Mouse (Mus musculus): Measurements from ENCODE around the gene Acvr1. TPM values are rescaled to one million over a fixed set of nuclear protein-coding genes. Genes with fewer than 3 reads are reported as not detected.

The Acvr1 gene
- polyA plus RNA-seq, 1 experiment from 2014 or later, result 9.4 TPM

GRCm38 (mm10) chr2:58447001-58447400, 120.0 kb downstream of the Acvr1 start:
- Histone ChIP-seq H3K9me3 (no peaks in the 10 kb centered on the region), H3K27ac (no peak overlapping the region), H3K4me1 (0 out of 2 replicates have a peak, but pooled peaks cover 4% of the 10 kb centered on the region), H3K27me3 (ENCODE audit: insufficient read depth, poor library complexity, severe bottlenecking) (no peaks in the 10 kb centered on the region), H3K4me3 (no peak overlapping the region), H3K36me3 (peaks cover 29% of the 10 kb centered on the region)
- no peak for DNase-seq (ENCODE audit: low spot score)
- 95% methylated on average over 15 of the region's 15 CpGs for WGBS

- Histone ChIP-seq H3K9me3 (no peaks in the 10 kb centered on the region), H3K27ac (no peak overlapping the region), H3K27me3 (ENCODE audit: insufficient read depth, poor library complexity, severe bottlenecking) (no peaks in the 10 kb centered on the region), H3K36me3 (peaks cover 34% of the 10 kb centered on the region), H3K4me3 (no peak overlapping the region), H3K4me1 (0 out of 2 replicates have a peak, but pooled peaks cover 4% of the 10 kb centered on the region)
- DNase-seq (ENCODE audit: low spot score), result no peak
- WGBS, result 55% methylated on average over 4 of the region's 4 CpGs
Measured at GRCm38 (mm10) chr2:58443163-58443562, 123.8 kb downstream of the Acvr1 start.

DNA sequence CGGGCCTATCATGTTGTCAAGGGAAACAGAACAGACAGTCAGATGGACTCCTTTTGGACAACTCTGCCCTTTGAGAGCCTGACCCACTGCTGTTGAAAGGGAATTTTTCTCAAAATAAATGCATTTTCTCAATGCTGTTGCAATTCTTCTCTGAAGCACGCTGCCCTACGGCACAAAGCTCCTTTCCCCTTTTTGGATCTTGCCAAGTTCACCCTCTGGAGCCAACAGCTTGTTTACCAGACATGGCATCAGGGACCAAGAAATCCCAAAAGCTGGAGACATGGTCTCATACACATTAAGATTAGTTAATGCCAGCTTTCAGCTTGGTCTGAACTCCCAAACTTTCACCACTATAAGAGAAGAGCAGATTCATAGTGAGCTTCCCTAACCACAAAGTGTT, 130.0 kb downstream of the Acvr1 start:
- Histone ChIP-seq H3K27ac (no peak overlapping the region), H3K36me3 (peaks cover 8% of the 10 kb centered on the region; the same call in 1 of the 2 replicates), H3K27me3 (ENCODE audit: insufficient read depth, poor library complexity, severe bottlenecking) (no peaks in the 10 kb centered on the region), H3K4me1 (0 out of 2 replicates have a peak, but pooled peaks cover 3% of the 10 kb centered on the region), H3K4me3 (no peak overlapping the region), H3K9me3 (no peaks in the 10 kb centered on the region)
- 86% methylated on average over 3 of the region's 3 CpGs for WGBS
- DNase-seq (ENCODE audit: low spot score), result no peak

DNA sequence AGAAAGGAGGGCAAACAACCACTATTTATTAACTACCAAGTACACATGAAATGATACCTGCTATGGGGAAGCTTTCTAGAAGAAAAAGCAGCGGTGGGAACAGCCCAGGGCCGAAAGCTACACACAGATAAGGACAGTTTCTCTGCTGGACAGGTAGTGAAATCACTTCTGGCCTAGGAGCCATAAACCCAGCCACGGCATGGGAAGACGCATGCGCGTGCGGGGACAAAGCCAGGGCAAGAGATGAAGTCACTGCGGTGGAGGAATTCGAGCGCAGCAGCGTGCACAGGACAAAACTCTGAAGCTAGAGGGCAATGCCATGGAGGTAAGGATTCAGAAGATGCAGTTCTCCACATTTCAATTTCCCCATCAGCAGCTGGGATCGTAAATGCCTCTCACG, 131.4 kb downstream of the Acvr1 start:
- Histone ChIP-seq H3K4me3 (no peak overlapping the region), H3K36me3 (peaks cover 12% of the 10 kb centered on the region; the same call in 1 of the 2 replicates), H3K27ac (no peak overlapping the region), H3K4me1 (0 out of 2 replicates have a peak, but pooled peaks cover 3% of the 10 kb centered on the region), H3K27me3 (ENCODE audit: insufficient read depth, poor library complexity, severe bottlenecking) (no peaks in the 10 kb centered on the region), H3K9me3 (no peaks in the 10 kb centered on the region)
- WGBS, result 90% methylated on average over 13 of the region's 13 CpGs
- DNase-seq (ENCODE audit: low spot score), result no peak

GRCm38 (mm10) chr2:58434438-58434837, 132.5 kb downstream of the Acvr1 start:
- no peak for DNase-seq (ENCODE audit: low spot score)
- Histone ChIP-seq H3K36me3 (peaks cover 10% of the 10 kb centered on the region; the same call in 1 of the 2 replicates), H3K4me1 (0 out of 2 replicates have a peak, but pooled peaks cover 3% of the 10 kb centered on the region), H3K27ac (no peak overlapping the region), H3K9me3 (no peaks in the 10 kb centered on the region), H3K4me3 (no peak overlapping the region), H3K27me3 (ENCODE audit: insufficient read depth, poor library complexity, severe bottlenecking) (no peaks in the 10 kb centered on the region)
- 87% methylated on average over 2 of the region's 2 CpGs for WGBS

- 82% methylated on average over 2 of the region's 2 CpGs for WGBS
- Histone ChIP-seq H3K27me3 (ENCODE audit: insufficient read depth, poor library complexity, severe bottlenecking) (no peaks in the 10 kb centered on the region), H3K4me3 (no peak overlapping the region), H3K4me1 (0 out of 2 replicates have a peak, but pooled peaks cover 3% of the 10 kb centered on the region), H3K36me3 (peaks cover 4% of the 10 kb centered on the region; the same call in 1 of the 2 replicates), H3K27ac (no peak overlapping the region), H3K9me3 (no peaks in the 10 kb centered on the region)
- DNase-seq (ENCODE audit: low spot score), result no peak
Measured at GRCm38 (mm10) chr2:58433317-58433716, 133.6 kb downstream of the Acvr1 start.

GRCm38 (mm10) chr2:58432211-58432610, 134.7 kb downstream of the Acvr1 start:
- 94% methylated on average over 7 of the region's 7 CpGs for WGBS

DNA sequence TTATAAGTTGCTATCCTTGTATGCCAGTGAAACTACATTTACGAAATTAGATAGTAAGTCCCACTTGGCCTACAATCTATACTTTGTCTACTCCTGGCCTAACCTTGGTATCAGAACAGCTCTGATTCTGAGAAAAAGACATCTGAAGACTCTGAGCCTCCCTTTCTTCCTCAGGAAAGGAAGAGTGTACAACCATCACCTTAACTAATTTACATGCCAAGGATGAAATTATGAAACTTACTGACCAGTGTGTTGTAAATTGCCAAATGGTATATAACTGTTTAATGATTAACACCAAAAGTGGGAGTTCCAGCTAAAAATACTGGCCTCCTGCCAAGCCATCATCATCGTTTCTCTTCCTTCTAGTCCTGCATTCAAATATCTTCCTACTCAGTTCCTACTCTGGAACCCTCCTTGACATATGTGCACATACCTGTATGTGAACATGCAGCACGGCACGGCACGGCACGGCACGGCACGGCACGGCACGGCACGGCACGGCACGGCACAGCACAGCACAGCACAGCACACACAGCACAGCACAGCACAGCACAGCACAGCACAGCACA, 141.4 kb downstream of the Acvr1 start:
- Histone ChIP-seq H3K9me3 (no peaks in the 10 kb centered on the region), H3K27me3 (ENCODE audit: insufficient read depth, poor library complexity, severe bottlenecking) (no peaks in the 10 kb centered on the region), H3K27ac (no peak overlapping the region), H3K4me3 (no peak overlapping the region), H3K36me3 (peaks cover 2% of the 10 kb centered on the region; the same call in 1 of the 2 replicates), H3K4me1 (no peaks in the 10 kb centered on the region)
- WGBS, result 95% methylated on average over 13 of the region's 13 CpGs
- DNase-seq (ENCODE audit: low spot score), result no peak

More at GRCm38 (mm10) chr2:58432211-58432610, 134.7 kb downstream of the Acvr1 start:
- no peaks in the 10 kb centered on the region for H3K9me3 ChIP-seq
- H3K27me3 ChIP-seq (ENCODE audit: insufficient read depth, poor library complexity, severe bottlenecking), result no peaks in the 10 kb centered on the region
- H3K36me3 ChIP-seq, result peaks cover 6% of the 10 kb centered on the region; the same call in 1 of the 2 replicates
- no peak for DNase-seq (ENCODE audit: low spot score)
- H3K4me3 ChIP-seq, result no peak overlapping the region
- no peak overlapping the region for H3K27ac ChIP-seq
- H3K4me1 ChIP-seq, result 0 out of 2 replicates have a peak, but pooled peaks cover 3% of the 10 kb centered on the region

DNA sequence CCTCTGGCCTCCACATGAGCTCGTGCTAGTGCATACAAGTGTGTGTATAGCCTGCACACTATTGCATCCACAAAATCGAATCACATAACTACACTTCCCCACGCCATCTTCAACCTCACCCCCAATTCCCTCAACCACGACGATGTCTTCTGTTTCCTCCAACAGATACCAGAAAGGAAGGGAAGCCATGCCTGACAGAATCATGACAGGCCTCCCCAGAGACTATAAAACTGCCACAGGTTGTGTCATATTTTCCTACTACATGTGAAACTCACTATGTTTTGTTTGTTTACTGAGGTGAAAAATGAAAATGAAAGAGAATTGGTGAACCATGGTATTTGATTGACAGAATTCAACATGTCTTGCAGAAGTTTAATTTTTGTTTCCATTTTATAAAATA, 143.6 kb downstream of the Acvr1 start:
- H3K4me3 ChIP-seq, result no peak overlapping the region
- peaks cover 2% of the 10 kb centered on the region; the same call in 1 of the 2 replicates for H3K36me3 ChIP-seq
- H3K27ac ChIP-seq, result no peak overlapping the region
- DNase-seq (ENCODE audit: low spot score), result no peak
- WGBS, result 64% methylated on average over 5 of the region's 5 CpGs
- H3K4me1 ChIP-seq, result no peaks in the 10 kb centered on the region
- H3K27me3 ChIP-seq (ENCODE audit: insufficient read depth, poor library complexity, severe bottlenecking), result no peaks in the 10 kb centered on the region
- no peaks in the 10 kb centered on the region for H3K9me3 ChIP-seq

GRCm38 (mm10) chr2:58419571-58419970, 147.4 kb downstream of the Acvr1 start:
- no peaks in the 10 kb centered on the region for H3K27me3 ChIP-seq (ENCODE audit: insufficient read depth, poor library complexity, severe bottlenecking)
- 84% methylated on average over 8 of the region's 8 CpGs for WGBS
- H3K36me3 ChIP-seq, result no peaks in the 10 kb centered on the region
- DNase-seq (ENCODE audit: low spot score), result no peak
- H3K27ac ChIP-seq, result no peak overlapping the region
- no peaks in the 10 kb centered on the region for H3K9me3 ChIP-seq
- no peaks in the 10 kb centered on the region for H3K4me1 ChIP-seq
- no peak overlapping the region for H3K4me3 ChIP-seq

DNA sequence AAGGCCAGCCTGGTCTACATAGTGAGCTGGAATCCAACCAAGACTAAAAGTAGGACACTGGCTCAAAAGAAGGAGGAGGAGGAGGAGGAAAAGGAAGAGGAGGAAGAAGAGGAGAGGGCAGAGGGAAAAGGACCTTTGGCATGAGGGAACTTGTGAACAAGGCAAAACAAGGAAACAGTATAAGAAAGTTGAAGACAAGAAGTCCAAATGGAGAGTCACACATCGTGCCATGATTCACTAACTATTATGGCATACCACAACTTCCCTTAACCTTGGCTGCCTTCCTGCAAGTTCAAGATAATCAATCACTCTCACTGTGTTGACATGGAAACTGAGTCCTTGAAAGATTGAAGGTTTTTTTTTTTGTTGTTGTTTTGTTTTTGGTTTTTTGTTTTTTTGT, 148.8 kb downstream of the Acvr1 start:
- Histone ChIP-seq H3K4me3 (no peak overlapping the region), H3K27ac (no peak overlapping the region)
- WGBS, result 75% methylated on average over 1 of the region's 1 CpGs

DNA sequence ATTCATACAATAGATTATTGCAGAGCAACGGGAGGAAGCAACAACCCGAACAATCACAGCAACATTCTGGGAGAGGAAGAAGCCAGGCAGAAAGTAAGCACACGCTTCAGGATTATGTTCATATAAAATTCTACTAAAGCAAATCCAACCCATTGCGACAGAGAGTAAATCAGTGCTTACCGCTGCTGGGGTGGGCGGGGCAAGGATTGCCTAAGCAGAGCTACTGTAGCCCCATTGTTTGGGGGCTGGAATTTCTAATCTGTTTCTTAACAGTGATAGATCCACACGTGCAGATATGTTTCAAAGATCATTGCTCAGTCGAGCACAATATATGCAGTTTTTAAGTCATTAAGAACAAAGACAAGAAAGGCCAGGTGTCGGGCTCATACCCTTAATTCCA, 149.3 kb downstream of the Acvr1 start:
- H3K9me3 ChIP-seq, result no peaks in the 10 kb centered on the region
- DNase-seq (ENCODE audit: low spot score), result no peak
- H3K4me3 ChIP-seq, result no peak overlapping the region
- no peaks in the 10 kb centered on the region for H3K36me3 ChIP-seq
- WGBS, result 78% methylated on average over 9 of the region's 9 CpGs
- no peak overlapping the region for H3K27ac ChIP-seq
- H3K27me3 ChIP-seq (ENCODE audit: insufficient read depth, poor library complexity, severe bottlenecking), result no peaks in the 10 kb centered on the region
- no peaks in the 10 kb centered on the region for H3K4me1 ChIP-seq

More for the DNA sequence above, 148.8 kb downstream of the Acvr1 start:
- Histone ChIP-seq H3K36me3 (no peaks in the 10 kb centered on the region), H3K27me3 (ENCODE audit: insufficient read depth, poor library complexity, severe bottlenecking) (no peaks in the 10 kb centered on the region), H3K4me1 (no peaks in the 10 kb centered on the region), H3K9me3 (no peaks in the 10 kb centered on the region)
- no peak for DNase-seq (ENCODE audit: low spot score)

DNA sequence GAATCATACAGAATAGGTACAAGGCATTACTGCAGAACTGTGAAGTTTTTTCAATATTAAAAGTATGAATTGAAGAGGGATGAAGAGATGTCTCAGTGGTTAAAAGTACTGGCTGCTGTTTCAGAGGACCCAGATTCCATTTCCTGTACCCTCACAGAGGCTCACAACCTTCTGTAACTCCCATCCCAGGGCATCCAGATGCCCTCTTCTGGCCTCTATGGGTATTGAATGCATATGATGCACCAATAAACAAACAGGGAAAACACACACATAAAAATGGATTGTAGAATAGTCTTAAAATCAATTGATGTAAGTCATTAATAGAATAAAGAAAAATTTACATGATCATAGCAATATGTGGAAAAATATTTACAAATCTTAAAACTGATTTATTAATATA, 151.9 kb downstream of the Acvr1 start:
- DNase-seq (ENCODE audit: low spot score), result no peak
- no peak overlapping the region for H3K27ac ChIP-seq
- H3K36me3 ChIP-seq, result no peaks in the 10 kb centered on the region
- H3K27me3 ChIP-seq (ENCODE audit: insufficient read depth, poor library complexity, severe bottlenecking), result no peaks in the 10 kb centered on the region
- no peaks in the 10 kb centered on the region for H3K4me1 ChIP-seq
- no peaks in the 10 kb centered on the region for H3K9me3 ChIP-seq
- no peak overlapping the region for H3K4me3 ChIP-seq
